Mouse (Mus musculus) left cerebral cortex, adult 11 months (tissue): Measurements from ENCODE around the gene Fcho1.
"Not testable (repeated sequence)": the region's sequence is repeated elsewhere in the genome, so short reads cannot be mapped to it uniquely, and the experiment has no call there.

Experiments used
- DNase-seq: peaks from one replicate; pipeline ENCODE4 v3.0.0; 2022; ENCODE audit warnings: low spot score

The Fcho1 gene

GRCm38 (mm10) chr8:71717096-71717495 lies 8.4 kb downstream of the Fcho1 start:
- DNase-seq = no peak

GRCm38 (mm10) chr8:71716561-71717053 lies 8.9 kb downstream of the Fcho1 start:
- DNase-seq = no peak

- no peak for DNase-seq
Measured at GRCm38 (mm10) chr8:71715531-71715930, 10.0 kb downstream of the Fcho1 start.

- DNase-seq = no peak
Measured at GRCm38 (mm10) chr8:71711574-71711973, 13.9 kb downstream of the Fcho1 start.

GRCm38 (mm10) chr8:71709800-71710446 lies 15.6 kb downstream of the Fcho1 start:
- peak; percentile 81 for DNase-seq

GRCm38 (mm10) chr8:71709134-71709799 lies 16.2 kb downstream of the Fcho1 start:
- DNase-seq = no peak

- no peak for DNase-seq
Measured at GRCm38 (mm10) chr8:71707874-71708273, 17.6 kb downstream of the Fcho1 start.

GRCm38 (mm10) chr8:71703400-71703799 lies 22.1 kb downstream of the Fcho1 start:
- not testable (repeated sequence) for DNase-seq

GRCm38 (mm10) chr8:71702923-71703322 lies 22.6 kb downstream of the Fcho1 start:
- DNase-seq = no peak

- DNase-seq = no peak
Measured at GRCm38 (mm10) chr8:71702087-71702432, 23.5 kb downstream of the Fcho1 start.

GRCm38 (mm10) chr8:71701414-71702086 lies 24.0 kb downstream of the Fcho1 start, which contains the start of gene B3gnt3:
TSS of gene B3gnt3 (minus strand) at chr8:71701789.
- DNase-seq = no peak

GRCm38 (mm10) chr8:71700493-71701269 lies 24.8 kb downstream of the Fcho1 start:
- DNase-seq = no peak

- not testable (repeated sequence) for DNase-seq
Measured at GRCm38 (mm10) chr8:71695456-71695855, 30.1 kb downstream of the Fcho1 start.

GRCm38 (mm10) chr8:71693166-71694041 lies 32.1 kb downstream of the Fcho1 start:
- no peak for DNase-seq

- no peak for DNase-seq
Measured at GRCm38 (mm10) chr8:71692509-71692908, 33.0 kb downstream of the Fcho1 start.

GRCm38 (mm10) chr8:71689028-71689427 lies 36.5 kb downstream of the Fcho1 start, which contains the start of gene Insl3:
TSS of gene Insl3 (plus strand) at chr8:71689214.
- no peak for DNase-seq

- no peak for DNase-seq
Measured at GRCm38 (mm10) chr8:71687616-71688015, 37.9 kb downstream of the Fcho1 start.

- DNase-seq = no peak
Measured at GRCm38 (mm10) chr8:71686143-71686734, 39.3 kb downstream of the Fcho1 start.

GRCm38 (mm10) chr8:71685573-71685972 lies 39.9 kb downstream of the Fcho1 start:
- DNase-seq = no peak

GRCm38 (mm10) chr8:71684701-71685100 lies 40.8 kb downstream of the Fcho1 start:
- no peak for DNase-seq

GRCm38 (mm10) chr8:71682832-71683231 lies 42.7 kb downstream of the Fcho1 start:
- DNase-seq = no peak
